Mouse (Mus musculus) MEL (cell line): ENCODE results near the gene Zap70. TPM values are rescaled to one million over a fixed set of nuclear protein-coding genes. Genes with fewer than 3 reads are reported as not detected.

Experiments used
- DNase-seq: peaks from one replicate; pipeline ENCODE4 v3.0.0; 2011; ENCODE audit warnings: low read depth, low spot score
- H3K27ac ChIP-seq: 2 replicates; pipeline ENCODE4 v1.5.1; 2012; ENCODE audit warnings: low read depth, mild to moderate bottlenecking, control low read depth, low read length, moderate library complexity; ENCODE audit not compliant: control insufficient read depth
- H3K27me3 ChIP-seq, 2 experiments: fragments of 150-350 bp in 1 of 2; sonication (generic) in 1 of 2; 2 replicates each; pipeline ENCODE4 v1.6.1; 2012; ENCODE audit warnings: low read length in 2 of 2, mild to moderate bottlenecking in 2 of 2, improper control_type of control experiment in 1 of 2, moderate library complexity in 1 of 2; ENCODE audit not compliant: insufficient read depth in 2 of 2, control insufficient read depth in 1 of 2
- H3K36me3 ChIP-seq, 2 experiments: 2 replicates each; pipeline ENCODE4 v1.6.1; 2012 to 2014; ENCODE audit warnings: low read length in 2 of 2, improper control_type of control experiment in 1 of 2, inconsistent platforms in 1 of 2, mild to moderate bottlenecking in 1 of 2; ENCODE audit not compliant: insufficient read depth in 2 of 2, control insufficient read depth in 1 of 2
- H3K4me1 ChIP-seq, 2 experiments: fragments of 150-350 bp in 1 of 2; sonication (generic) in 1 of 2; 2 replicates each; pipeline ENCODE4 v1.6.1; 2012; ENCODE audit warnings: low read length in 2 of 2, improper control_type of control experiment in 1 of 2, mild to moderate bottlenecking in 1 of 2; ENCODE audit not compliant: insufficient read depth in 2 of 2, control insufficient read depth in 1 of 2
- H3K4me3 ChIP-seq, 2 experiments: fragments of 150-350 bp in 1 of 2; sonication (generic) in 1 of 2; 2 replicates each; pipeline ENCODE4 v1.5.1; 2012; ENCODE audit warnings: low read depth in 2 of 2, low read length in 2 of 2, mild to moderate bottlenecking in 2 of 2, moderate library complexity in 2 of 2, control low read depth in 1 of 2, improper control_type of control experiment in 1 of 2; ENCODE audit not compliant: control insufficient read depth in 1 of 2, insufficient read depth in 1 of 2
- H3K79me2 ChIP-seq: 2 replicates; pipeline ENCODE4 v1.6.1; 2012; ENCODE audit warnings: mild to moderate bottlenecking, low read length, moderate library complexity; ENCODE audit not compliant: control insufficient read depth, poor library complexity, insufficient read depth
- H3K9ac ChIP-seq: 2 replicates; pipeline ENCODE4 v1.6.1; 2012; ENCODE audit warnings: low read depth, mild to moderate bottlenecking, control low read depth, low read length, moderate library complexity; ENCODE audit not compliant: control insufficient read depth, poor library complexity, severe bottlenecking
- H3K9me3 ChIP-seq: fragments of 150-350 bp; sonication (generic); replicated peaks from 2 replicates; pipeline ENCODE4 v1.6.1; 2012; ENCODE audit warnings: mild to moderate bottlenecking, low read length, improper control_type of control experiment, moderate library complexity; ENCODE audit not compliant: insufficient read depth
- CHD1 ChIP-seq: IDR thresholded peaks from 2 replicates; pipeline ENCODE4 v1.6.1; 2012; ENCODE audit warnings: low read depth, mild to moderate bottlenecking, inconsistent platforms, low read length, improper control_type of control experiment
- CHD2 ChIP-seq: IDR thresholded peaks from 2 replicates; pipeline ENCODE4 v1.6.1; 2011; ENCODE audit warnings: low read length, improper control_type of control experiment
- CTCF ChIP-seq, 3 experiments: IDR thresholded peaks in 2 of 3; conservative IDR thresholded peaks in 1 of 3; 2 replicates each; pipeline ENCODE4 v1.5.1; 2011 to 2012; ENCODE audit warnings: low read length in 3 of 3, low read depth in 2 of 3, mild to moderate bottlenecking in 2 of 3, improper control_type of control experiment in 1 of 3, inconsistent platforms in 1 of 3, mixed read lengths in 1 of 3, moderate library complexity in 1 of 3; ENCODE audit not compliant: control insufficient read depth in 1 of 3, insufficient read depth in 1 of 3, poor library complexity in 1 of 3, severe bottlenecking in 1 of 3
- ELF1 ChIP-seq: IDR thresholded peaks from 2 replicates; pipeline ENCODE4 v1.6.1; 2014; ENCODE audit warnings: low read depth, mild to moderate bottlenecking, inconsistent platforms, low read length, improper control_type of control experiment, moderate library complexity
- EP300 ChIP-seq, 2 experiments: IDR thresholded peaks; 2 replicates each; pipeline ENCODE4 v1.6.1; 2011; ENCODE audit warnings: improper control_type of control experiment in 2 of 2, low read length in 2 of 2, low read depth in 1 of 2, mild to moderate bottlenecking in 1 of 2
- GABPA ChIP-seq: IDR thresholded peaks from 2 replicates; pipeline ENCODE4 v1.6.1; 2012; ENCODE audit warnings: low read depth, mild to moderate bottlenecking, inconsistent platforms, low read length, improper control_type of control experiment, moderate library complexity
- GATA1 ChIP-seq: IDR thresholded peaks from 2 replicates; pipeline ENCODE4 v1.6.1; 2011; ENCODE audit warnings: low read depth, low read length, improper control_type of control experiment
- HCFC1 ChIP-seq: IDR thresholded peaks from 2 replicates; pipeline ENCODE4 v1.6.1; 2012; ENCODE audit warnings: low read depth, mild to moderate bottlenecking, inconsistent platforms, low read length, improper control_type of control experiment, moderate library complexity
- JUND ChIP-seq: IDR thresholded peaks from 2 replicates; pipeline ENCODE4 v1.6.1; 2011; ENCODE audit warnings: low read depth, mild to moderate bottlenecking, improper control_type of control experiment, low read length
- MAZ ChIP-seq: IDR thresholded peaks from 2 replicates; pipeline ENCODE4 v1.6.1; 2012; ENCODE audit warnings: low read depth, mild to moderate bottlenecking, inconsistent platforms, low read length, improper control_type of control experiment
- MEF2A ChIP-seq: IDR thresholded peaks from 2 replicates; pipeline ENCODE4 v1.6.1; 2014; ENCODE audit warnings: low read depth, mild to moderate bottlenecking, inconsistent platforms, low read length, improper control_type of control experiment; ENCODE audit not compliant: poor library complexity, insufficient replicate concordance, severe bottlenecking; ENCODE audit errors: extremely low read depth
- MXI1 ChIP-seq: IDR thresholded peaks from 2 replicates; pipeline ENCODE4 v1.6.1; 2011; ENCODE audit warnings: mild to moderate bottlenecking, low read depth, low read length, improper control_type of control experiment
- MYB ChIP-seq: IDR thresholded peaks from 2 replicates; pipeline ENCODE4 v1.6.1; 2011; ENCODE audit warnings: mild to moderate bottlenecking, low read depth, low read length, improper control_type of control experiment
- MYC ChIP-seq: IDR thresholded peaks from 2 replicates; pipeline ENCODE4 v1.6.1; 2011; ENCODE audit warnings: low read depth, mild to moderate bottlenecking, low read length, improper control_type of control experiment, moderate library complexity
- NELFE ChIP-seq: IDR thresholded peaks from 2 replicates; pipeline ENCODE4 v1.6.1; 2011; ENCODE audit warnings: low read depth, low read length, improper control_type of control experiment
- POLR2A ChIP-seq, 2 experiments: IDR thresholded peaks; 2 replicates each; pipeline ENCODE4 v1.6.1; 2011 to 2012; ENCODE audit warnings: low read length in 2 of 2, mild to moderate bottlenecking in 2 of 2, control low read depth in 1 of 2, improper control_type of control experiment in 1 of 2, low read depth in 1 of 2, moderate library complexity in 1 of 2; ENCODE audit not compliant: control insufficient read depth in 1 of 2, insufficient read depth in 1 of 2, poor library complexity in 1 of 2
- POLR2AphosphoS5 ChIP-seq: IDR thresholded peaks from 2 replicates; pipeline ENCODE4 v1.6.1; 2012; ENCODE audit warnings: low read depth, borderline replicate concordance, mild to moderate bottlenecking, inconsistent platforms, low read length, moderate library complexity, mixed read lengths
- RCOR1 ChIP-seq: IDR thresholded peaks from 2 replicates; pipeline ENCODE4 v1.6.1; 2012; ENCODE audit warnings: low read depth, mild to moderate bottlenecking, inconsistent platforms, low read length, improper control_type of control experiment
- SMC3 ChIP-seq: IDR thresholded peaks from 2 replicates; pipeline ENCODE4 v1.6.1; 2011; ENCODE audit warnings: low read depth, low read length, improper control_type of control experiment
- UBTF ChIP-seq: IDR thresholded peaks from 2 replicates; pipeline ENCODE4 v1.6.1; 2012; ENCODE audit warnings: low read depth, mild to moderate bottlenecking, inconsistent platforms, low read length, improper control_type of control experiment, moderate library complexity, borderline replicate concordance; ENCODE audit not compliant: insufficient read depth
- USF1 ChIP-seq: IDR thresholded peaks from 2 replicates; pipeline ENCODE4 v1.6.1; 2014; ENCODE audit warnings: low read depth, mild to moderate bottlenecking, inconsistent platforms, low read length, improper control_type of control experiment, moderate library complexity
- USF2 ChIP-seq, 2 experiments: IDR thresholded peaks; 2 replicates each; pipeline ENCODE4 v1.6.1; 2011 to 2012; ENCODE audit warnings: improper control_type of control experiment in 2 of 2, low read length in 2 of 2, borderline replicate concordance in 1 of 2, inconsistent platforms in 1 of 2, low read depth in 1 of 2, mild to moderate bottlenecking in 1 of 2; ENCODE audit not compliant: insufficient read depth in 1 of 2
- ZC3H11A ChIP-seq: IDR thresholded peaks from 2 replicates; pipeline ENCODE4 v1.6.1; 2012; ENCODE audit warnings: low read depth, mild to moderate bottlenecking, inconsistent platforms, low read length, improper control_type of control experiment
- ZMIZ1 ChIP-seq: IDR thresholded peaks from 2 replicates; pipeline ENCODE4 v1.6.1; 2012; ENCODE audit warnings: low read depth, mild to moderate bottlenecking, inconsistent platforms, low read length, improper control_type of control experiment, moderate library complexity
- polyA plus RNA-seq, 2 experiments: library from polyadenylated mRNA; stranded (reverse) in 1 of 2; unstranded in 1 of 2; fragments of >175 nt in 1 of 2; fragments of >200 nt in 1 of 2; gene quantifications; 2 replicates each; pipeline versions ENCODE4 v1.2.1 to v1.2.4; 2012; ENCODE audit warnings: low replicate concordance in 2 of 2, low read depth in 1 of 2; ENCODE audit not compliant: insufficient read length in 2 of 2, insufficient read depth in 1 of 2, missing spikeins in 1 of 2
- total RNA-seq: library from RNA; depleted of rRNA; stranded (reverse); fragments of 300-350 nt; gene quantifications from 2 replicates; pipeline ENCODE4 v1.2.3, GENCODE M21; 2012

The Zap70 gene
- total and polyA plus RNA-seq, 3 experiments, result not detected

DNA sequence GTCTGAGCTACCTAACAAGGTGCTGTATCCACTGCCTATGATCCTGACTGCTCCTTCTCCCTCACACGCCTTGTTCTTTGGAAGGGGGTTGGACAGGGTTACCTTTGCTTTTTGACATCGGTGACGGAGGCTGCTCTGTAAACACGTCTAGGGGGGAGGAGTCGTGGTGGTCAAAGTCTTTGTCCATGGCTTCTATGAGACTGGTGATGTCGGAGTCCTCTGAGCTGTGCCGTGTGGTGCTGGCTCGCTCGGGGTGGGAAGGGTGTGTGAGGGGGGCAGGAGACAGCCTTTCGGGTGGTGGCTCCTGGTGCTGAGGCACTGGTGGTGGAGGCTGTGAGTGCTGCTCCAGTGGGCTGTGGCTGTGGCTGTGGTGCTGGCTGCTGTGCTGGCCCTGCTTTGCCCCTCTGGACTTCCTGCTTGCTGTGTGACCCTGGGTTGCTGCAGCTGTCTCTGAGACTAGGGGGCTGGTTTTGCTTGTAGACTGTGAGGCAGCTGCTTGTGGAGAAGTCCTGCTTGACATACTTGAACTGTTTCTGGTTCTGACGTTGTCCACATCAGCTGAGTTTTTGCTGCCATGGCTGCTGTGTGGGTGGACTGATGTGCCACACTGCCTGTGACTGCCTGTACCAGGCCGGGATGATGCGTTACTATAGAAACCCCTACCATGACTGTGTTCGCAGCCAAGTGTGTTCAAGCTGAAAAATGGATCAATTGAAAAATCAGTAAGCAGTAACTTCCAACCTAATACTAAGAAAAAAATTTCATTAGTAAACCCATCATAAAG, 46.4 kb downstream of the Zap70 start:
- no peak overlapping the region for H3K27ac ChIP-seq
- no peaks in the 10 kb centered on the region for H3K79me2 ChIP-seq
- no peak for DNase-seq
- no peak overlapping the region for H3K9ac ChIP-seq
- no peaks in the 10 kb centered on the region for H3K9me3 ChIP-seq
- H3K36me3 ChIP-seq, result peaks cover 2 to 22% of the 10 kb centered on the region in 2 experiments
- H3K4me3 ChIP-seq, result no peak overlapping the region
- no peak for TF ChIP-seq NELFE
- no peak for TF ChIP-seq RCOR1
- H3K27me3 ChIP-seq, result no peaks in the 10 kb centered on the region
- no peaks in the 10 kb centered on the region for H3K4me1 ChIP-seq

DNA sequence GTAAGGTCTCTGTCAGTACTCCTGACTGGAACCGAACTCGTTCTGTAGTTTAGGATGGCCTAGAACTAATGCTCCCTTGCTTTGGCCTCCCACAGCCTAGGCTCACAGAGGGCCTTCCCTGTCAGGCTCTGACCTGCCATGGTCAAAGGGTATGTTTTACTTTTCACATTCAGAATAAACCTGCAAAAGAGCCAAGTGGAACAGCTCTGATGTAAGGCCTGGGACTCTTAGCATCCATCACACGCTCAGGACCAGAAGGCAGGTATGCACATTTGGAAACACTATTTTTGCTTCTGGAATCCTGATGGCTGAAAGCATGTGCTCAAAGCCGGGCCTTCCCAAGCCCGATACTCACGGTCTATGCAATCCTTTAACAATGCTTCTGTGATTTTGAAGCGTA, 50.2 kb downstream of the Zap70 start:
- TF ChIP-seq GABPA (no peak), SMC3 (no peak), GATA1 (no peak), EP300 (IDR thresholded peaks at IDR 0.05; ENCODE audit: low read depth in 1 of 2, low read length in 2 of 2) (no peak), HCFC1 (no peak)
- H3K9me3 ChIP-seq, result no peaks in the 10 kb centered on the region
- no peak for DNase-seq
- no peak overlapping the region for H3K27ac ChIP-seq
- no peaks in the 10 kb centered on the region for H3K27me3 ChIP-seq
- H3K36me3 ChIP-seq, result peaks cover 25 to 32% of the 10 kb centered on the region in 2 experiments
- no peaks in the 10 kb centered on the region for H3K79me2 ChIP-seq
- H3K4me1 ChIP-seq, result peaks cover 17 to 22% of the 10 kb centered on the region in 2 experiments
- H3K4me3 ChIP-seq, result no peak overlapping the region
- H3K9ac ChIP-seq, result no peak overlapping the region

DNA sequence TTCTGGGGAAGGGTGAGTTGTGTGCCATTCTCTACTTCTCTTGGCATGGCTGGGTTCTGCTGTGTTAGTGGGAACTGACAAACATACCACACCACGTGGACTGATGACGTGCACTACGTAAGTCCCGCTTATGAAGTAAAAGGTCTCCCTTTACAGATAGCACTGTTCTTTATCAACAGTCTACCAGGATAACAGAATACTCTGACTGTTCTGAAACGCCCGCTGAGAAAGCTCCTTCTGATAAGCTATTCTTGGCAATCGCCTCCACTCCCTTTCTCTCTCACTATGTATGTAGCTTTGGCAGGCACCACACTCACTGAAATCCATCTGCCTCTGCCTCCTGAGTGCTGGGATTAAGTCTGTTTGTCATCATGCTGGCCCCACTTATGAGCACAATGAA, 51.8 kb downstream of the Zap70 start:
- Histone ChIP-seq H3K9me3 (no peaks in the 10 kb centered on the region), H3K4me1 (peaks cover 17 to 22% of the 10 kb centered on the region in 2 experiments), H3K27ac (peak overlapping the region; percentile 61), H3K36me3 (peaks cover 25% of the 10 kb centered on the region in 2 experiments), H3K9ac (no peak overlapping the region), H3K4me3 (no peak overlapping the region), H3K27me3 (no peaks in the 10 kb centered on the region), H3K79me2 (no peaks in the 10 kb centered on the region)
- peak; percentile 83 for DNase-seq
- TF ChIP-seq CHD1 (no peak), POLR2AphosphoS5 (no peak), MAZ (no peak), ELF1 (no peak), MYC (peak; percentile 84), USF1 (peak; percentile 91), POLR2A (IDR thresholded peaks at IDR 0.05; ENCODE audit: control insufficient read depth in 1 of 2, insufficient read depth in 1 of 2, low read depth in 1 of 2, low read length in 2 of 2, poor library complexity in 1 of 2) (no peak), UBTF (no peak), MEF2A (peak; percentile 88), NELFE (no peak), EP300 (IDR thresholded peaks at IDR 0.05; ENCODE audit: low read depth in 1 of 2, low read length in 2 of 2) (peak; percentile 89 to 90), MYB (peak; percentile 70), GABPA (no peak), CHD2 (no peak), CTCF (IDR thresholded peaks at IDR 0.05 in 2 of 3, conservative IDR thresholded peaks at IDR 0.05 in 1 of 3; ENCODE audit: control insufficient read depth in 1 of 3, insufficient read depth in 1 of 3, low read depth in 2 of 3, low read length in 3 of 3, poor library complexity in 1 of 3, severe bottlenecking in 1 of 3) (no peak), SMC3 (no peak), MXI1 (peak; percentile 95), JUND (no peak), USF2 (IDR thresholded peaks at IDR 0.05; ENCODE audit: borderline replicate concordance in 1 of 2, insufficient read depth in 1 of 2, low read depth in 1 of 2, low read length in 2 of 2) (peak in 1 of 2 experiments; percentile 59; a peak in 1 of 4 replicates), ZC3H11A (no peak), RCOR1 (peak; percentile 85), ZMIZ1 (peak; percentile 45; the same call in 1 of the 2 replicates)
